17 mouse cellular contexts compared by ENCODE assay signal in the genomic region with DNA sequence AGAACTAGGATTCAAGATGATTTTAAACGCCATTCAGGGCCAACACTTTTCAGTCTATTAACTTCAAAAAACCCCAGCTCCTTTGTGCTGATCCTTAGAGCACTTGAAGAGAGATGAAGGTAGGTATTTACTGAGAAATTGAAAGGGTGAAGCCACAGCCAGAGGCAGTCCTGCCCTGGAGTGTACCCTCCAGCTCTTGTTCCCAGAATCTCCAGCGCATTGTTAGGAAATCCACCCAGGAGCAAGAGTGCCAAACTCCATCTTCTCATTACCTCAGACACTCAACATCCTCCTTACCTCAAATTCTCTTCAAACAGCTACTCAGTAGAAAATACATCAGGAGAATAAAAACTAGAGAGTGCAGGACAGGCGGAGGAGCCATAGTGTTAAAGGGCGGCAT. TPM values are rescaled to one million over a fixed set of nuclear protein-coding genes. Genes with fewer than 3 reads are reported as not detected.
"Had no signal": no experiment of that assay in that cellular context is flagged by ENCODE, and none has a peak within 500 bp of the region (broad histone marks: within the 10 kb centered on the region; RNA-seq: fewer than 3 reads in every experiment).

No protein-coding gene starts in this region.

- ATAC-seq: liver, postnatal 0 days had no signal

- H3K36me3 ChIP-seq: liver, embryonic 13.5 days; liver, embryonic 15.5 days; midbrain, embryonic 12.5 days; neural tube, embryonic 12.5 days; stomach, embryonic 15.5 days had no signal

- H3K4me1 ChIP-seq: liver, embryonic 15.5 days; midbrain, embryonic 12.5 days; stomach, embryonic 15.5 days had no signal

- H3K4me3 ChIP-seq: liver, embryonic 13.5 days; liver, embryonic 15.5 days; megakaryocyte, embryonic 14.5 days; midbrain, embryonic 12.5 days; neural tube, embryonic 12.5 days; stomach, embryonic 15.5 days had no signal

- H3K4me2 ChIP-seq: liver, embryonic 11.5 days; liver, embryonic 13.5 days; liver, embryonic 15.5 days; midbrain, embryonic 12.5 days; neural tube, embryonic 12.5 days; stomach, embryonic 15.5 days had no signal

- H3K27ac ChIP-seq: liver, embryonic 13.5 days; liver, embryonic 15.5 days; macrophage; midbrain, embryonic 12.5 days; neural tube, embryonic 12.5 days; stomach, embryonic 15.5 days; stomach, postnatal 0 days had no signal

- H3K9ac ChIP-seq: liver, embryonic 13.5 days; liver, embryonic 15.5 days; liver, postnatal 0 days; midbrain, embryonic 12.5 days; neural tube, embryonic 12.5 days; stomach, embryonic 15.5 days had no signal

- DNase-seq: liver; liver, embryonic 13.5 days; liver, postnatal 0 days; midbrain, embryonic 14.5 days; right cerebral cortex, postnatal 14 days; thymus, adult 2 months; thymus, postnatal 25 days; thymus, postnatal 4 days had no signal

- H3K9me3 ChIP-seq: liver, embryonic 15.5 days; neural tube, embryonic 12.5 days; stomach, embryonic 15.5 days had no signal

- H3K27me3 ChIP-seq: neural tube, embryonic 12.5 days; stomach, embryonic 15.5 days had no signal

RNA-seq across cellular contexts. Expression of a gene that starts 35.1 kb away (rescaled TPM):
- total RNA-seq: monocyte, adult 5-6 weeks had no signal
- polyA plus RNA-seq: macrophage had no signal
